Mouse (Mus musculus) lung, adult 2 months (tissue): Measurements from ENCODE around the gene Atpaf1. TPM values are rescaled to one million over a fixed set of nuclear protein-coding genes. Genes with fewer than 3 reads are reported as not detected.

Experiments used
- DNase-seq: peaks from one replicate; pipeline ENCODE4 v3.0.0; 2022
- H3K4me1 ChIP-seq: fragments of 200-500 bp; 2 replicates; pipeline ENCODE4 v1.6.1; 2011; ENCODE audit warnings: low read length; ENCODE audit not compliant: control insufficient read depth, insufficient read depth
- H3K4me3 ChIP-seq: fragments of 200-500 bp; replicated peaks from 2 replicates; pipeline ENCODE3; 2011; ENCODE audit warnings: low read depth, mild to moderate bottlenecking, control low read depth, low read length; ENCODE audit errors: extremely low read depth
- CTCF ChIP-seq: fragments of 200-500 bp; IDR thresholded peaks from 2 replicates; pipeline ENCODE4 v1.5.1; 2011; ENCODE audit warnings: mild to moderate bottlenecking, low read length, control low read depth; ENCODE audit not compliant: insufficient read depth
- POLR2A ChIP-seq: fragments of 200-500 bp; IDR thresholded peaks from 2 replicates; pipeline ENCODE4 v1.6.1; 2011; ENCODE audit warnings: low read depth, mild to moderate bottlenecking, control low read depth, low read length, borderline replicate concordance; ENCODE audit errors: extremely low read depth
- WGBS: fragments of 180-500 bp; shearing (Covaris S2); methylation state at CpG from one replicate; pipeline ENCODE4 v1.1.7; 2018; 5-methylcytosine and 5-hydroxymethylcytosine counted together
- polyA plus RNA-seq: library from polyadenylated mRNA; depleted of rRNA; stranded (reverse); fragments of >200 nt; gene quantifications from 2 replicates; pipeline ENCODE4 v1.2.3, GENCODE M21; 2012; rRNA removed

Gene Atpaf1
- polyA plus RNA-seq, 1 experiment, result 19.6 TPM

GRCm38 (mm10) chr4:115850631-115851030 lies 66.0 kb downstream of the Atpaf1 start:
- TF ChIP-seq CTCF (no peak), POLR2A (no peak)
- H3K4me3 ChIP-seq, result no peak overlapping the region
- DNase-seq, result no peak
- H3K4me1 ChIP-seq, result peaks cover 8% of the 10 kb centered on the region
- 35% methylated on average over 2 of the region's 2 CpGs for WGBS

GRCm38 (mm10) chr4:115851569-115851968 lies 67.0 kb downstream of the Atpaf1 start:
- no peak for TF ChIP-seq CTCF
- TF ChIP-seq POLR2A, result no peak
- DNase-seq, result no peak
- peak overlapping the region; percentile 25 for H3K4me3 ChIP-seq
- 50% methylated on average over 6 of the region's 6 CpGs for WGBS
- H3K4me1 ChIP-seq, result peaks cover 8% of the 10 kb centered on the region

GRCm38 (mm10) chr4:115855100-115855499 lies 70.5 kb downstream of the Atpaf1 start:
- DNase-seq, result no peak
- 59% methylated on average over 6 of the region's 6 CpGs for WGBS
- no peak overlapping the region for H3K4me3 ChIP-seq
- no peak for TF ChIP-seq CTCF
- no peak for TF ChIP-seq POLR2A
- H3K4me1 ChIP-seq, result peaks cover 4% of the 10 kb centered on the region

- DNase-seq, result no peak
- TF ChIP-seq POLR2A, result no peak
- H3K4me1 ChIP-seq, result peaks cover 4% of the 10 kb centered on the region
- WGBS, result 43% methylated on average over 4 of the region's 4 CpGs
- no peak overlapping the region for H3K4me3 ChIP-seq
These were observed 71.0 kb downstream of the Atpaf1 start for GRCm38 (mm10) chr4:115855609-115856008.

GRCm38 (mm10) chr4:115856282-115856681 lies 71.7 kb downstream of the Atpaf1 start:
- Histone ChIP-seq H3K4me3 (no peak overlapping the region), H3K4me1 (peaks cover 2% of the 10 kb centered on the region)
- DNase-seq, result no peak
- 85% methylated on average over 4 of the region's 4 CpGs for WGBS
- TF ChIP-seq POLR2A, result no peak

GRCm38 (mm10) chr4:115857293-115857883 lies 72.8 kb downstream of the Atpaf1 start:
- H3K4me1 ChIP-seq, result no peaks in the 10 kb centered on the region
- no peak for DNase-seq
- whole genome bisulfite sequencing, result 72% methylated on average over 9 of the region's 9 CpGs
- no peak overlapping the region for H3K4me3 ChIP-seq
- TF ChIP-seq CTCF (no peak), POLR2A (no peak)

GRCm38 (mm10) chr4:115863352-115863751 lies 78.7 kb downstream of the Atpaf1 start:
- Histone ChIP-seq H3K4me3 (no peak overlapping the region), H3K4me1 (no peaks in the 10 kb centered on the region)
- WGBS, result 80% methylated on average over 7 of the region's 7 CpGs
- no peak for DNase-seq
- TF ChIP-seq POLR2A, result no peak
- no peak for TF ChIP-seq CTCF

GRCm38 (mm10) chr4:115863880-115864279 lies 79.3 kb downstream of the Atpaf1 start:
- WGBS, result 54% methylated on average over 10 of the region's 10 CpGs
- DNase-seq, result no peak
- Histone ChIP-seq H3K4me1 (no peaks in the 10 kb centered on the region), H3K4me3 (no peak overlapping the region)
- TF ChIP-seq CTCF, result no peak
- no peak for TF ChIP-seq POLR2A

Other genes with a start within 250 kb of the Atpaf1 start
- not detected in 2 replicates for gene Cyp4a31, start 221.2 kb upstream of the Atpaf1 start, polyA plus RNA-seq
- not detected in 2 replicates for gene Cyp4a32, start 183.8 kb upstream of the Atpaf1 start, polyA plus RNA-seq
- 848 and 1,004 TPM in 2 replicates for gene Cyp4b1, start 137.1 kb upstream of the Atpaf1 start, polyA plus RNA-seq
- 32.5 and 33.5 TPM in 2 replicates for gene Efcab14, start 47.1 kb upstream of the Atpaf1 start, polyA plus RNA-seq
- 0.31 and 0.37 TPM in 2 replicates for gene Tex38, start 3.8 kb upstream of the Atpaf1 start, polyA plus RNA-seq
- 27.9 and 45.4 TPM in 2 replicates for gene Mob3c, start 43.3 kb downstream of the Atpaf1 start, polyA plus RNA-seq
- 65.9 and 73.9 TPM in 2 replicates for gene Mknk1, start 54.4 kb downstream of the Atpaf1 start, polyA plus RNA-seq
- gene Kncn, start 99.6 kb downstream of the Atpaf1 start, polyA plus RNA-seq, result not detected in 2 replicates
- gene 6430628N08Rik, start 105.9 kb downstream of the Atpaf1 start, polyA plus RNA-seq, result not detected in 2 replicates
- not detected in 2 replicates for gene Dmbx1, start 155.1 kb downstream of the Atpaf1 start, polyA plus RNA-seq
- 24.5 and 31.7 TPM in 2 replicates for gene Faah, start 233.1 kb downstream of the Atpaf1 start, polyA plus RNA-seq